Comparison of ENCODE assay signal across 17 mouse cellular contexts in the genomic region with DNA sequence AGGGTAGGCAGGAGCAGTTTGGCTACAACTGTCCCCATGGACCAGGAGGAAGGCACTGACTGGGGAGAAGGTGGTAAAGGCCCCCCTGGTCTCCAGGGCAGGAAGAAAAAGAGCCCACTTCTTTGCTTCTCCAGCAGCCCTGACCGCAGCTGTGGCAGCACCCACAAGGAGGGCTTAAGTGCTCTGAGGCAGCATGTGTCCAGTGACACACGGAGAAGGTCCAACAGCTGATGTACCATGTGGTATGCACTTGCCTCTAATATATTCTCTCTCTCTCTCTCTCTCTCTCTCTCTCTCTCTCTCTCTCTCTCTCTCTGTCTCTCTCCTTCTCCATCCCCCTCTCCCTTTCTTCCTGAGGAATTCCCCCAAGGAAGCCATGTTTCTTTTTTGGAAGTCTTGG. TPM values are rescaled to one million over a fixed set of nuclear protein-coding genes. Genes with fewer than 3 reads are reported as not detected.
DNase-seq lines count a peak whose midpoint lies in the region; ATAC-seq lines count a peak whose summit lies in the region.
"Had no signal": no experiment of that assay in that cellular context is flagged by ENCODE, and none has a peak within 500 bp of the region (broad histone marks: within the 10 kb centered on the region; RNA-seq: fewer than 3 reads in every experiment).

Gene Mymk (minus strand): TSS at position 202 of the 400 bp plus-strand sequence.

- no peak within 1 kb of the TSS for H3K4me2 ChIP-seq in forebrain, embryonic 14.5 days (ENCODE audit: low read length)
- H3K4me2 ChIP-seq in forebrain, embryonic 11.5 days (ENCODE audit: low read depth, low read length, severe bottlenecking) = no peak within 1 kb of the TSS
- no peak within 1 kb of the TSS for H3K4me2 ChIP-seq in hindbrain, embryonic 14.5 days (replicated peaks)
- no peak within 1 kb of the TSS for H3K4me2 ChIP-seq in midbrain, embryonic 11.5 days
- no peak within 1 kb of the TSS for H3K4me2 ChIP-seq in limb, embryonic 15.5 days
- H3K4me2 ChIP-seq: liver, embryonic 11.5 days; neural tube, embryonic 12.5 days had no signal

- no peaks in the 10 kb centered on the region for H3K27me3 ChIP-seq in forebrain, embryonic 14.5 days (replicated peaks; ENCODE audit: control insufficient read depth, insufficient read depth, low read length)
- H3K27me3 ChIP-seq in forebrain, embryonic 11.5 days (ENCODE audit: control insufficient read depth, insufficient read depth, low read length) = no peaks in the 10 kb centered on the region
- peaks cover 33% of the 10 kb centered on the region; the same call in 1 of the 2 replicates for H3K27me3 ChIP-seq in hindbrain, embryonic 10.5 days (ENCODE audit: insufficient read depth, poor library complexity, severe bottlenecking)
- H3K27me3 ChIP-seq in hindbrain, embryonic 14.5 days (ENCODE audit: control insufficient read depth, insufficient read depth, low read length) = no peaks in the 10 kb centered on the region
- H3K27me3 ChIP-seq in midbrain, embryonic 10.5 days (ENCODE audit: low read depth, poor library complexity, severe bottlenecking) = no peaks in the 10 kb centered on the region; the same call in 1 of the 2 replicates
- no peaks in the 10 kb centered on the region for H3K27me3 ChIP-seq in midbrain, embryonic 11.5 days (ENCODE audit: control insufficient read depth, insufficient read depth, low read length)
- 0 out of 2 replicates have a peak, but pooled peaks cover 1% of the 10 kb centered on the region for H3K27me3 ChIP-seq in limb, embryonic 15.5 days
- H3K27me3 ChIP-seq: neural tube, embryonic 12.5 days had no signal

- no peak within 1 kb of the TSS for H3K9ac ChIP-seq in forebrain, embryonic 14.5 days (ENCODE audit: low read length)
- H3K9ac ChIP-seq in forebrain, embryonic 11.5 days (ENCODE audit: low read length) = no peak within 1 kb of the TSS
- no peak within 1 kb of the TSS for H3K9ac ChIP-seq in hindbrain, embryonic 14.5 days
- no peak within 1 kb of the TSS for H3K9ac ChIP-seq in midbrain, embryonic 11.5 days (ENCODE audit: low read length)
- H3K9ac ChIP-seq in limb, embryonic 15.5 days = no peak within 1 kb of the TSS
- H3K9ac ChIP-seq: neural tube, embryonic 12.5 days had no signal

- 96% methylated on average over 2 of the region's 2 CpGs for WGBS in forebrain, embryonic 14.5 days
- 84% methylated on average over 2 of the region's 2 CpGs for WGBS in forebrain, embryonic 11.5 days
- 75% methylated on average over 2 of the region's 2 CpGs for WGBS in hindbrain, embryonic 10.5 days
- WGBS in hindbrain, embryonic 14.5 days = 75% methylated on average over 2 of the region's 2 CpGs
- WGBS in midbrain, embryonic 10.5 days = 82% methylated on average over 2 of the region's 2 CpGs
- WGBS in midbrain, embryonic 11.5 days = 82% methylated on average over 2 of the region's 2 CpGs
- 73% methylated on average over 2 of the region's 2 CpGs for WGBS in limb, embryonic 15.5 days

- DNase-seq in forebrain, embryonic 14.5 days (ENCODE audit: low spot score) = no peak
- no peak for DNase-seq in forebrain, embryonic 11.5 days (ENCODE audit: low spot score)
- DNase-seq in hindbrain, embryonic 10.5 days (ENCODE audit: low spot score) = no peak
- DNase-seq in hindbrain, embryonic 14.5 days (ENCODE audit: low spot score) = no peak
- DNase-seq in midbrain, embryonic 10.5 days (ENCODE audit: low spot score) = no peak
- no peak for DNase-seq in midbrain, embryonic 11.5 days (ENCODE audit: low spot score, missing footprints)
- DNase-seq in layer of hippocampus, postnatal 25 days (ENCODE audit: extremely low spot score in 1 of 2, low spot score in 1 of 2) = no peak
- DNase-seq: cerebellum, adult 18-20 months; lung, postnatal 36 days; midbrain, embryonic 14.5 days; spleen, adult 18-20 months had no signal

- no peaks in the 10 kb centered on the region for H3K36me3 ChIP-seq in forebrain, embryonic 14.5 days (ENCODE audit: control insufficient read depth, insufficient read depth, low read length)
- H3K36me3 ChIP-seq in forebrain, embryonic 11.5 days (ENCODE audit: control insufficient read depth, insufficient read depth, low read length) = no peaks in the 10 kb centered on the region
- no peaks in the 10 kb centered on the region for H3K36me3 ChIP-seq in hindbrain, embryonic 10.5 days
- H3K36me3 ChIP-seq in hindbrain, embryonic 14.5 days (replicated peaks; ENCODE audit: control insufficient read depth, insufficient read depth) = no peaks in the 10 kb centered on the region
- no peaks in the 10 kb centered on the region for H3K36me3 ChIP-seq in midbrain, embryonic 10.5 days
- no peaks in the 10 kb centered on the region for H3K36me3 ChIP-seq in midbrain, embryonic 11.5 days (ENCODE audit: control insufficient read depth, insufficient read depth, low read length)
- no peaks in the 10 kb centered on the region for H3K36me3 ChIP-seq in limb, embryonic 15.5 days
- H3K36me3 ChIP-seq: neural tube, embryonic 12.5 days had no signal

- H3K9me3 ChIP-seq in forebrain, embryonic 14.5 days (replicated peaks; ENCODE audit: control insufficient read depth, low read length) = no peaks in the 10 kb centered on the region
- no peaks in the 10 kb centered on the region for H3K9me3 ChIP-seq in forebrain, embryonic 11.5 days (ENCODE audit: control insufficient read depth, low read length)
- H3K9me3 ChIP-seq in hindbrain, embryonic 10.5 days = no peaks in the 10 kb centered on the region
- no peaks in the 10 kb centered on the region for H3K9me3 ChIP-seq in hindbrain, embryonic 14.5 days (ENCODE audit: control insufficient read depth, low read length)
- no peaks in the 10 kb centered on the region for H3K9me3 ChIP-seq in midbrain, embryonic 10.5 days (replicated peaks)
- H3K9me3 ChIP-seq in midbrain, embryonic 11.5 days (ENCODE audit: control insufficient read depth, low read length) = no peaks in the 10 kb centered on the region
- H3K9me3 ChIP-seq in limb, embryonic 15.5 days = no peaks in the 10 kb centered on the region
- H3K9me3 ChIP-seq: neural tube, embryonic 12.5 days had no signal

- no peak for ATAC-seq in forebrain, embryonic 14.5 days
- no peak for ATAC-seq in forebrain, embryonic 11.5 days (replicated peaks; ENCODE audit: low FRiP score)
- no peak for ATAC-seq in hindbrain, embryonic 14.5 days (ENCODE audit: low FRiP score)
- no peak for ATAC-seq in midbrain, embryonic 11.5 days (ENCODE audit: low FRiP score)
- ATAC-seq in limb, embryonic 15.5 days (ENCODE audit: insufficient number of reproducible peaks, low FRiP score, low TSS enrichment, low read depth) = no peak
- ATAC-seq: Patski had no signal

- H3K4me1 ChIP-seq in forebrain, embryonic 14.5 days (ENCODE audit: control insufficient read depth, insufficient read depth, low read length) = 0 out of 2 replicates have a peak, but pooled peaks cover 3% of the 10 kb centered on the region
- H3K4me1 ChIP-seq in forebrain, embryonic 11.5 days (replicated peaks; ENCODE audit: control insufficient read depth, insufficient read depth, low read length) = no peaks in the 10 kb centered on the region
- H3K4me1 ChIP-seq in hindbrain, embryonic 10.5 days (replicated peaks) = peaks cover 40% of the 10 kb centered on the region
- H3K4me1 ChIP-seq in hindbrain, embryonic 14.5 days (replicated peaks; ENCODE audit: control insufficient read depth, insufficient read depth, low read length) = 0 out of 2 replicates have a peak, but pooled peaks cover 8% of the 10 kb centered on the region
- peaks cover 22% of the 10 kb centered on the region for H3K4me1 ChIP-seq in midbrain, embryonic 10.5 days
- no peaks in the 10 kb centered on the region for H3K4me1 ChIP-seq in midbrain, embryonic 11.5 days (ENCODE audit: control insufficient read depth, insufficient read depth, low read length)
- peaks cover 62% of the 10 kb centered on the region for H3K4me1 ChIP-seq in limb, embryonic 15.5 days

- H3K27ac ChIP-seq in forebrain, embryonic 14.5 days (ENCODE audit: low read depth, low read length) = 0 out of 2 replicates have a peak within 1 kb of the TSS, but pooled peaks have one; percentile 30
- no peak within 1 kb of the TSS for H3K27ac ChIP-seq in forebrain, embryonic 11.5 days (ENCODE audit: low read depth, low read length)
- H3K27ac ChIP-seq in hindbrain, embryonic 10.5 days = peak within 1 kb of the TSS; percentile 53; the same call in 1 of the 2 replicates
- no peak within 1 kb of the TSS for H3K27ac ChIP-seq in hindbrain, embryonic 14.5 days
- H3K27ac ChIP-seq in midbrain, embryonic 10.5 days (replicated peaks) = 0 out of 2 replicates have a peak within 1 kb of the TSS, but pooled peaks have one; percentile 23
- H3K27ac ChIP-seq in midbrain, embryonic 11.5 days (ENCODE audit: low read depth, low read length) = no peak within 1 kb of the TSS
- H3K27ac ChIP-seq in limb, embryonic 15.5 days = peak within 1 kb of the TSS; percentile 27
- H3K27ac ChIP-seq: neural tube, embryonic 12.5 days had no signal

- no peak within 1 kb of the TSS for H3K4me3 ChIP-seq in forebrain, embryonic 14.5 days (ENCODE audit: low read depth, low read length)
- H3K4me3 ChIP-seq in forebrain, embryonic 11.5 days (ENCODE audit: low read depth, low read length) = no peak within 1 kb of the TSS
- H3K4me3 ChIP-seq in hindbrain, embryonic 10.5 days = no peak within 1 kb of the TSS
- H3K4me3 ChIP-seq in hindbrain, embryonic 14.5 days (replicated peaks; ENCODE audit: low read length) = no peak within 1 kb of the TSS
- no peak within 1 kb of the TSS for H3K4me3 ChIP-seq in midbrain, embryonic 10.5 days
- no peak within 1 kb of the TSS for H3K4me3 ChIP-seq in midbrain, embryonic 11.5 days (ENCODE audit: low read depth, low read length)
- H3K4me3 ChIP-seq in limb, embryonic 15.5 days = peak within 1 kb of the TSS; percentile 12
- H3K4me3 ChIP-seq: neural tube, embryonic 12.5 days had no signal

RNA-seq across cellular contexts. Expression of gene Mymk, which starts in this region (rescaled TPM):
- polyA plus RNA-seq in forebrain, embryonic 14.5 days (2014; fragmentation: Nextera tagmentation; extraction: Ambion mirVana) = not detected in 2 replicates
- not detected in 2 replicates for polyA plus RNA-seq in forebrain, embryonic 11.5 days (2014; fragmentation: Nextera tagmentation; extraction: Ambion mirVana)
- polyA plus RNA-seq in hindbrain, embryonic 10.5 days (2016; fragmentation: Nextera tagmentation; extraction: Ambion mirVana) = 0.11 and 0.29 TPM in 2 replicates
- 0.32 TPM in 1 of 2 replicates, not detected in the other for polyA plus RNA-seq in hindbrain, embryonic 14.5 days (2014; fragmentation: Nextera tagmentation; extraction: Ambion mirVana)
- not detected in 2 replicates for polyA plus RNA-seq in midbrain, embryonic 10.5 days (2016; fragmentation: Nextera tagmentation; extraction: Ambion mirVana)
- not detected in 2 replicates for polyA plus RNA-seq in midbrain, embryonic 11.5 days (2014; fragmentation: Nextera tagmentation; extraction: Ambion mirVana)
- polyA plus RNA-seq in limb, embryonic 15.5 days (2015; fragmentation: Nextera tagmentation; extraction: Ambion mirVana) = 36.7 and 79.4 TPM in 2 replicates
- total RNA-seq in layer of hippocampus, postnatal 25 days (2021) = under 1 TPM; 0.61 to 0.71 TPM
- polyA plus RNA-seq: midbrain, embryonic 14.5 days; testis, adult 2 months; urinary bladder, adult 2 months had no signal

Comparison
In these comparisons a context has a peak if more than half of its experiments do, and no peak if none do; other contexts are left out.
1. RNA of gene Mymk (polyA plus RNA-seq): 36.7 to 79.4 TPM in limb, embryonic 15.5 days; 0.32 TPM in hindbrain, embryonic 14.5 days, 0.11 to 0.29 TPM in hindbrain, embryonic 10.5 days, not detected in midbrain, embryonic 10.5 days, not detected in forebrain, embryonic 14.5 days, not detected in forebrain, embryonic 11.5 days and not detected in midbrain, embryonic 11.5 days; every median in the first group is over 10 times any median in the second.
2. H3K27ac ChIP-seq: peak in forebrain, embryonic 14.5 days (single experiment), hindbrain, embryonic 10.5 days (single experiment), midbrain, embryonic 10.5 days (single experiment) and limb, embryonic 15.5 days (single experiment); none in forebrain, embryonic 11.5 days (single experiment), hindbrain, embryonic 14.5 days (single experiment) and midbrain, embryonic 11.5 days (single experiment).